Mouse (Mus musculus) kidney, postnatal 25 days (tissue): ENCODE measurements around the gene Gm21969.
A peak's percentile ranks its signal among the peaks of the same experiment; 100 is the strongest.

Experiments
- DNase-seq, 2 experiments: peaks; one replicate each; pipeline ENCODE4 v3.0.0; 2021; ENCODE audit warnings: mixed read lengths in 2 of 2

Gm21969 gene

GRCm38 (mm10) chr4:139667632-139668031 is 64.6 kb downstream of the Gm21969 start:
- peak in 1 of 2 experiments; percentile 24 for DNase-seq

GRCm38 (mm10) chr4:139669847-139670246 is 66.9 kb downstream of the Gm21969 start:
- DNase-seq: peak; percentile 68 to 71

GRCm38 (mm10) chr4:139675696-139676095 is 72.7 kb downstream of the Gm21969 start:
- no peak for DNase-seq

GRCm38 (mm10) chr4:139683728-139684638 is 81.0 kb downstream of the Gm21969 start:
- DNase-seq: peak in 1 of 2 experiments; percentile 46

GRCm38 (mm10) chr4:139684639-139685017 is 81.6 kb downstream of the Gm21969 start:
- peak; percentile 46 to 76 for DNase-seq

GRCm38 (mm10) chr4:139688058-139688457 is 85.1 kb downstream of the Gm21969 start:
- no peak for DNase-seq

- DNase-seq: no peak
Measured at GRCm38 (mm10) chr4:139689627-139690269, 86.8 kb downstream of the Gm21969 start.

GRCm38 (mm10) chr4:139693315-139693714 is 90.3 kb downstream of the Gm21969 start:
- DNase-seq: no peak

- no peak for DNase-seq
Measured at GRCm38 (mm10) chr4:139697755-139698154, 94.8 kb downstream of the Gm21969 start.

- DNase-seq: no peak
Measured at GRCm38 (mm10) chr4:139698602-139699001, 95.6 kb downstream of the Gm21969 start.

- DNase-seq: no peak
Measured at GRCm38 (mm10) chr4:139702914-139703313, 99.9 kb downstream of the Gm21969 start.

- DNase-seq: peak in 1 of 2 experiments; percentile 3
Measured at GRCm38 (mm10) chr4:139703468-139703867, 100.5 kb downstream of the Gm21969 start.

GRCm38 (mm10) chr4:139705986-139706385 is 103.0 kb downstream of the Gm21969 start:
- peak in 1 of 2 experiments; percentile 3 for DNase-seq

GRCm38 (mm10) chr4:139710467-139711334 is 107.7 kb downstream of the Gm21969 start:
- no peak for DNase-seq
